Mouse (Mus musculus) frontal cortex, adult (tissue): Measurements from ENCODE around the gene Trpm2.
A peak's percentile ranks its signal among the peaks of the same experiment; 100 is the strongest.

Experiments used
- ATAC-seq: cut with Nextera tagmentation; 2 replicates; pipeline ENCODE4 v1.9.2; 2017; ENCODE audit warnings: mild to moderate bottlenecking, moderate library complexity, mixed read lengths; ENCODE audit not compliant: low TSS enrichment

Trpm2 gene

DNA sequence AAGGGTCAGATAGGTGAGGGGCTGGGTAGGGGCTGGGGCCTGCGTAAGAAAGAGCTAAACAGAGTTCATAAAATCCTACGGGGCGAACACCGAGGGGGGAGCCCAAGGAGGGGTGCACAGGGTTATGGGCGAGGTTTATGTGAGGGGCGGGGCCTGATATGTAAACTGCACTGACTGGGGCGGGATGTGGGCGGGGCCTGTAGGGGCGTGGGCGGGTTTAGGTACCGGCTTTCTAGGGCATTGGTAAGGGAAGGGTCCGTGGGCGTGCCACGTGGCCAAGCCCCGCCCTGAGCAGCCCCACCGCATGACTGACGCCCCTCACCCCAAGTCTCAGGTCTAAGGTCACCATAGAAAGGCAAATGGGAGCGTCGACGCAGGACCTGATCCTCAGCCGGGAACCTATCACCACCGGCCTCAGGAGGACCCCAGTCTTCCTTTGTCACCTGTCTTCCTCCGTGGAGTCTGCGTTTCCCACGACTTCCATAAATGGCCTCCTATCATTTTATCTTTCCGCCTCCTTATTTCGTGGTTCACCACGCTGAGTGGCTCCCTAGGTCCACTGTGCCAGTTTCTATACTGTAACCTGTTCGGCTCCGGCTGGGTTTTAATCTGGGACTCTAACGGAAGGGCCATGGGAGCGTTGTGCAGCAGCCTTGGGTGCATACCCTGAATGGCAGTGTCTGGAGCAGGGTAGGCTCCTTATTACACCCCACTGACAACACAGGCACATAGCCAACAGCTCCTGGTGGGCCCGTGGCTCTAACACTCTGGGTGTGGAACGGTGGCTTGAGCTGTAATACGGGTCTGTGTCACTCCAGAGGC is 67.3 kb downstream of the Trpm2 start:
- peak; percentile 69 for ATAC-seq

GRCm38 (mm10) chr10:77902211-77902893 is 68.0 kb downstream of the Trpm2 start, which contains the start of gene Lrrc3:
TSS of gene Lrrc3 (minus strand) at chr10:77902536.
- peak; percentile 58 for ATAC-seq

- ATAC-seq, result peak; percentile 11
These were observed 68.5 kb downstream of the Trpm2 start for GRCm38 (mm10) chr10:77901871-77902210.

GRCm38 (mm10) chr10:77900903-77901818 is 69.2 kb downstream of the Trpm2 start:
- ATAC-seq, result no peak

DNA sequence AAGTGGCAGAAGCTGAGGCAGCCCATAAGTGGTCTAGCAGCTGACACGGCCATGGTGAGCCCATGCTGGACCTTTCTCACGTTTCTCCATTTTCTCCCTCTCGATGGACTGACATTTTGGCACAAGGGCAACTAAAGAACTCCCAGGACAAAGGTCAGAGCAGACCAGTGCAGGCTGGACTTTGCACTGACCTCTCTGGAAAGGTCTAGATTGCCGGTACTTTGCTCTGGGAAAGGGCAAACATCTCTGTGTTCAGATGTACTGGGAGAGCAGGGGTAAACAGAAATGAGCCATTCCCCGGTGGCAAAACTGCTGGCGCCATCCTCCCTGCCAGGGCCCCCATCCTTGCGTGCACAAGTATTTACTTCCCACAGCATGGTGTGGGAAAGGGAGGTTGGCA is 70.2 kb downstream of the Trpm2 start:
- ATAC-seq, result no peak

DNA sequence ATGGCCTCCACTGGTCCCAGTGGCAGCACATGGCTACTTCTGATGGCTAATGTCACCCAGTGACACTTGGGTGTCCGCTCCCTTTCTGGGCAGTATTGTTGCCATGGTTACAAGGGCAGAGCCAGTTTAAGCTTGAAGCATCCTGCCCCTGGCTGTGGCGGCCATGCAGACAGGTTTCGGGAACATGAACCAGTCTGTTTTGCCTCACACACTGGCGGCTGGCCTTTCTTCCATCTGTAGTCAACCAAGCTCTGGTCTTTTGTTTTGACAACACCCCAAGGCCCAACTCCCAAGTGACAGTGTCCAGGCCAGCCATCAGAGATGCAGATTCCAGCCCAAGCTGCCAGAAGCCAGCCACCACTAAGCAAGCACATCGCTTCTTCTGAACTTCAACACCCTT is 74.8 kb downstream of the Trpm2 start:
- no peak for ATAC-seq

- ATAC-seq, result no peak
These were observed 79.3 kb downstream of the Trpm2 start for GRCm38 (mm10) chr10:77890987-77891565.

DNA sequence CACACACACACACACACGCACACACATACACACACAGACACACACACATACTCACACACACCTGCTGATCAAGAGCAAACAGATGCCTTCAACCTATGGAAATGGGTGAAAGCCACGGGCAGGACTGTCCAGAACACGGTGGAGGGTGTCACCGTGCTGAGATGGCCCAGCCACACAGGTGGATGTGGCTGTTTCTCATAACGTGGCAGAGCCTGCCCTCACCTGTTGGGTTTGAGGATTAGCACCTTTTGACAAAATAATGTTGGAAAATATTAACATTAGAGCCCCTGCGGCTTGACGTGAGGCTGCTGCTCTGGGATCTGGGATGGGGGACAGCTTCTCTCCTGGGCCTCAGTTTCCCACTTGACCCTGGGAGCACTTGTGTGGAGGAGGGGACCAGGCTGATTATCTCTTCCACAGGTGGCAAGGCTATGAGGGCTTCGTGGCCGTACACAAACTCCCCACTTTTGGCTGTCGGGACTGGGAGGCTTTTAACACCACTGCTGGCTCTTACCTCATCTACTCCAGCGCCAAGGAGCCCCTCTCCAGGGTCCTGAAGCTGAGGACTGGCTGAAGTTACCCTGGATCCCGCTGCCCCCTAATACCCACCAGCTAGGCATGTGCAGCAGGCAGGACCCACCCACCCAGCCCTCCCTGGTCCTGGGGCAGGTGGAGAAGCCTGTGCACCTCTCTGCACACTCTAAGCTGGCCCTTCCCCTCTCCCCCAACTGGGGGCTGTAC is 84.2 kb downstream of the Trpm2 start:
- ATAC-seq, result no peak

DNA sequence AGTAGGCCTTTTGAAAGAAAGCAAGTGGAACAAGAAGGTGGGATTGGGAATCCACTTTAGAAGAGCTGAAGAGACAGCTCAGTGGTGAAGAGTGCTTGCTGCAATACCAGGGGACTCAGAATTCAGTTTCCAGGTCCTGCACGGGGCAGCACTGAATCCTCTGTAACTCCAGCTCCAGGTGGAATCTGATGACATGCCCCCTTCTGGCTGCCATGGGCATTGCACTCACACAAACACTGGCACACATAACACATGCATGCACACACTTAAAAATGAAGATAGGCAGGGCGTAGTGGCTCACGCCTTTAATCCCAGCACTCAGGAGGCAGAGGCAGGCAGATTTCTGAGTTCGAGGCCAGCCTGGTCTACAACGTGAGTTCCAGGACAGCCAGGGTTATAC is 87.8 kb downstream of the Trpm2 start:
- no peak for ATAC-seq

DNA sequence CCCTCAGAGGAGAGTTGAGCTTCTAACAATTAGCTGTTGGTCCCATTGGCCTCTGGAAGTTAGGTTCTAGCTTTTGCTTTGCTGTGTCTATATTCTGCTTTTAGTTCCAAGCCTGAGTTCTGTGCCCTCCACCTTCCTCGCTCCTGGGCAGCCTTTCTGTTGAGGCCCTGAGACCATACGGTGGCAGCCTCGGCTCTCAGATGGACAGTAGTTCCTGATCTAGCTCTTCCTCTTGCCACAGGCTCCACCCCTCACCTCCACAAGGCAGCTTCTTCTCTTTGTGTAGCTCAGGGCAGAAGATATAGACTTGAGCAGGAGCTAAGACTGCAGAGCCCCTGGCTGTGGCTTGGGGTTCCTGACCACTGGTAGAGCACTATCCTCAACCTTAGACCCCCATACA is 90.1 kb downstream of the Trpm2 start:
- ATAC-seq, result no peak

DNA sequence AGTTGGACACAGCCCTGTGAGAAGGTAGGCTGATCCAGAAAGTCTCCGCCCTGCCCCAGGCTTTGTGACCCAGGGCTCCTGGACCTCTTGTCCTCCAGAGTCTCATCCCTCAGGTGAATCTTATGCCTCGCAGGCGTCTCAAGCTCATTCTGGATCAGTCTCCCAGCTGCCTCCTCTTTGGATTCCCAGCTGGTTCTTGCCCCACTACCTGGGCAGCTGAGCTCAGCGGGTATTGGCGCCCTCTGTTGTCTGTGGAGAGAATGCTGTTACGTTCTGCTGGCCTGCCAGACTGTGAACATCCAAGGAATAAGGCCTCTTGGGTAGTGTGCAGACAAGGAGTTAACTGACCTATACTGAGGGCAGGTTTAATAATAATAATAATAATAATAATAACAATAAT is 91.4 kb downstream of the Trpm2 start:
- peak; percentile 70; the same call in 1 of the 2 replicates for ATAC-seq

DNA sequence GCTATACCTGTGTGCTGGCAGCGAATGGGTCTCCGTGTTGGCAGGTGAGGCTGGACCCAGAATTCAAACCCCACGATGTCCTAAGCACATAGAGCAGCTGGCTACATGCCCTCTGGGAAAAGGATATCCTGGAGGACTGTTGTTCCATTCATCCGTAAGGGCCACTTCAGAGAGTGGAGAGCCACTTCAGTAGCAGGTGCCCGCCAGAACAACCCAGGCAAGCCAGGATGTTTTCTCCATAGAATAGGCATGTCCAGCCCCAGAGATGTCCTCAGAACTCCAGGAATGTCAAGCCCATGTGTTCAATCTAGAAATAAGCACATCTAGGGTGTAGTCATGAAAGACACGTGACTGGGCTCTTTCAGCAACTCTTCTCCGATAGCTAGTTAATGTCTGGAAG is 100.7 kb downstream of the Trpm2 start:
- no peak for ATAC-seq

DNA sequence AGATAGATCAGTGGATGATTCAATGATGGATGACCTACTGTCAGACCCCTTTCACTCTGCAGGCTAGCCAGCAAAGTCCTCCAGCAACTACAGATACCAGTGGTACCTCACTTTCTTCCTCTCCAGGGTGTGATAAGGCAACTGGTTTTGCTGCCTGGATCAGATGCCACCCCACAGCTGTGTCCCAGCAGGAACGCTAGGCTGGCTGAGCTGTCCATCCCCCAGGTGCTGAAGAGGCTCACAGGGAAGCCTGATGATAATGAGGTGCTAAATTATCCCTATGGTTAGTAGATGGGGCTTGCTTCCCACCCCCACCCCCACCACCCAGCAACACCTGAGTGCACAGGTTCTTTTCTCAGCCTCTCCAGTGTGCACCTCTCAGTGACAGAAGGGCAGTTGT is 102.8 kb downstream of the Trpm2 start:
- ATAC-seq, result no peak

GRCm38 (mm10) chr10:77864762-77865143 is 105.6 kb downstream of the Trpm2 start:
- ATAC-seq, result no peak

DNA sequence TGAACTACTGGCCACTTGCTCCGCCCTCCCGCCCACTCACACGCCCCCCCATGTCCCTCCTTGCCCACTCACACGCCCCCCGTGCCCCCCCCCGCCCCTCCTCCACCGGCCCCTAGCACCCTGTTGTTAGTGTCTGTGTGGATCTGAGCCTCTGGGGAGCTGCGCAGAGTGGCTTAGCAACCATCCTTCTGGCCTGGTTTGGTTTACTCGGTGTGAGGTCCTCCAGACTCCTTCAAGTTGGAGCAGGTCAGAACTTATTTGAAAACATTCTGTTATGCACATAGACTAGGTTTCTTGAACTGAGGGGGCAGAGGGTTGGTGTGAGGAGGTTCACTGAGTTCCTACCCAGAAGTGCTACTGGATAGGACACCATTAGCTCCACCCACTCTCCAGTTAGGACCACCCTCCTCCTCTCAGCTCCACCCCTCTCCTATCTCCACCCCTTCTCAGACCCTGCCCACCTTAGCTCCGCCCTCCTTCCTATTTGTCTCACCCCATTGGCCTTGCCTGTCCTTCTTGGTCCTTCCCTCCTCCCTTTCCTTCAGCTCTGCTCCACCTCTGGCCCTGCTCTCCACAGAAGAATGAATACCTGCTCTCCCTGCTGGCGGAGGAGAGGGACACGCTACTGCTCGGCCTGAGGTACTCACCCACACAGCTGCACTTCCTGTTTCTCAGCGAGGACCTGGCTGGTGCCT is 106.1 kb downstream of the Trpm2 start:
- ATAC-seq, result no peak

- no peak for ATAC-seq
These were observed 108.7 kb downstream of the Trpm2 start, which contains the start of gene Gm3285 for GRCm38 (mm10) chr10:77861675-77862074. TSS of gene Gm3285 (plus strand) at chr10:77861975.
